Mouse (Mus musculus) heart, postnatal 0 days (tissue): ENCODE results near the gene Nkpd1.

ENCODE experiments used
- CTCF ChIP-seq: IDR thresholded peaks from 2 replicates; pipeline ENCODE4 v1.5.1; 2016; ENCODE audit warnings: antibody characterized with exemption, control low read depth, low read depth
- EP300 ChIP-seq: IDR thresholded peaks from 2 replicates; pipeline ENCODE4 v1.6.1; 2016; ENCODE audit warnings: antibody characterized with exemption, low read depth

DNA sequence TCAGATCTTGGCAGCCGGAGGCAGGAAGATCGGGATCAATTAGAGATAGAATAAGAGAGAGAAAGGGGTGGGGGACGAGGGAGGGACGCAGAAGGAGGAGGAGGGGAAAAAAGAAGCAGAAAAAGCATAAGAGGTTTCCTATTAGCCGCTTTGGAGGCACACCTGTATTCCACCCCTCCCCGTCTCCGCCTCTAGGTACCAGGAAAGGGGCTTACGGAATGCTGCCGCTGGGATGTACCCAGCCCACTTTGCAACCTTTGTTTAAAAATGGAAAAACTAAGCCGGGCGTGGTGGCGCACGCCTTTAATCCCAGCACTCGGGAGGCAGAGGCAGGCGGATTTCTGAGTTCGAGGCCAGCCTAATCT, 56.1 kb downstream of the Nkpd1 start:
- no peak for TF ChIP-seq CTCF
- TF ChIP-seq EP300: no peak
